Mouse (Mus musculus) hematopoietic stem cell, adult 5-6 weeks (primary cell): ENCODE data around the gene Pip4k2b. TPM values are rescaled to one million over a fixed set of nuclear protein-coding genes. Genes with fewer than 3 reads are reported as not detected.
A peak's percentile ranks its signal among the peaks of the same experiment; 100 is the strongest.

Experiments
- ATAC-seq, 2 experiments: fragments of 125-278 bp in 1 of 2; replicated peaks in 1 of 2; 2 replicates each; pipeline ENCODE4 v1.8.0; 2016 to 2017; ENCODE audit warnings: inconsistent platforms in 2 of 2, mild to moderate bottlenecking in 2 of 2, moderate number of reproducible peaks in 2 of 2, low read depth in 1 of 2, moderate TSS enrichment in 1 of 2; ENCODE audit not compliant: low FRiP score in 2 of 2, poor library complexity in 2 of 2, severe bottlenecking in 2 of 2, insufficient read depth in 1 of 2, low TSS enrichment in 1 of 2
- total RNA-seq: library from RNA; stranded (forward); fragments of 172-1452, 232-1000 nt; gene quantifications from 2 replicates; pipeline ENCODE4 v1.2.3, GENCODE M21; 2017

Gene Pip4k2b
- total RNA-seq, 1 experiment from 2014 or later = 81.6 TPM

DNA sequence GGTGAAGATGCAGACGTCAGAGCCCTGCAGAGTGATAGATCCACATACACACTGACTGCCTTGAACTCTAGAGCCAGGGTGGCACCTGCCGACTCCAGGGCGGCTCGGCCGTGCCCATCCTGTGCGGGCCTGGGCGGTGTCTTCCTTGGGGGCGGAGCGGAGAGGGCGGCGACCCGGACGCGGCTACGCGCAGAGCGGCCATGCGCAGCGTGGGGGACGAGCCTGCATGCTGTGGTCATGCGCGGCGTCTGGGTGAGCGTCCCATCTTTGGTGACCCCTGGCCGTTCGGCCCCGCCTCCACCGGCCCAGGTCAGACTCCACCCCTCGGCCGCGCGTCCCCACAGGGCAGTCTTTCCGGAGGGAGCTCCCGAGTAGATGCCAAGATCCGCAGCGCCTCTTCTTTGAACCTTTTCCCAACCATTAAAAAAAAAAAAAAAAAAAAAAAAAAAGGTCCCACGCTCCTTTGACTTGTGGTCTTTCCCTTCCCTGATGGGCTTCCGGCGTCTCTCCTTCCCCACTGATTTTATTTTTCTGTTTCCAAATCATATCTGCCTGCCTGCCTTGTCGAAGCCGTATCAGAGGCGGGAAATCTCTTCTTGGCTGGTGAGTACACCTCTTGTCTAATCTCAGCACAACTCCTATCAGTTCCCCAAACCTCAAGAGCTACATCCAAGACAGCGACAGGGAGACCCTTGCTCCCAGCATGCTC lies 58.7 kb downstream of the Pip4k2b start, which contains the start of gene Cisd3:
Cisd3 (plus strand) TSS at position 214 of the 709 bp plus-strand sequence.
- peak; percentile 80 to 81 for ATAC-seq

DNA sequence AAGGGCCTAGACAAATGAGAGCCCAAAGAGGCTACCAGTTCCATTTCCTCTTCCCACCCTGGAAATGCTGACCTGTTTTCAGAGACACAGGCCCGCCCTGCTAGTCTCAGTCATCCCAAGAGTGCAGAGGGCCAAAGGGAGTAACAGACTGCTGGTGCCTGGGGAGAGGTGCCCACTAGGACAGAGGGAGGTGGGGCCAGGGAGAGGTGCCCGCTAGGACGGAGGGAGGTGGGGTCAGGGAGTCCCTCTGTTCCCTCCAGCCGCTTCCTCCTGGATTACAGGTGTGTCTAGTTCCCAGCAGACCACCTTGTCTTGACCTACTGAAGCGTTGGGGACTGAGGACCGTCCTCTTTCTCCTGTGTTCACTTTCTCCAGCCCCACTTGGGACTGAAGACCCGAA lies 59.7 kb downstream of the Pip4k2b start:
- ATAC-seq = no peak

DNA sequence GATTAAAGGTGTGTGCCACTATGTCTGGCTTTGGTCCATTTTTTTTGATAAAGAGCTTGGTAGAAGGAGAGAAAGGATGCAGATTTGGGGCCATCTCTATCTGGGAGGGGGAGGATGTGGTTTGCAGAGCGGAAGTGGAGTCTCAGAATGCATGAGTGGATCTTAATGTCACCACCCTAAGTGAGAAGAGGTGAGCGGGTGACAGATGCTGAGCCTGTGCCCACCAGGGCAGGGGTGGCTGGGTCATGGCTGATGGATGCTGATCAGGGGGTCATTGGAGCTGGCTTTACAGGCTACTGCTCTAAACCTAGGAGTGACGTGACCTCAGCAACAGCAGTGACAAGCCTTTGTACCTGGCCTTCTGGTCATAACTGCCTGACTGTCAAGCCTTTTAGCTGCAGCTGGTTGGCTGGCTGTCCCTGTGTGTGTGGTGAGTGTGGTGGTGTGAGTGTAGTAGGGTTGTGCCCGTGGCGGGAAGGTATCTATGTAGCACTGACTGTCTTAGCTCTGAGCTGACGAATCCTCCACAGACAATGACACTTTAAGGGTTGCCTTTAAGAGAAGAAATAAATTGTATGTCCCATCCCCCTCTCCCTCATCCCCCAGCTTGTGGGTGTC lies 60.3 kb downstream of the Pip4k2b start:
- ATAC-seq = peak in 1 of 2 experiments; percentile 15; a peak in 1 of 4 replicates

DNA sequence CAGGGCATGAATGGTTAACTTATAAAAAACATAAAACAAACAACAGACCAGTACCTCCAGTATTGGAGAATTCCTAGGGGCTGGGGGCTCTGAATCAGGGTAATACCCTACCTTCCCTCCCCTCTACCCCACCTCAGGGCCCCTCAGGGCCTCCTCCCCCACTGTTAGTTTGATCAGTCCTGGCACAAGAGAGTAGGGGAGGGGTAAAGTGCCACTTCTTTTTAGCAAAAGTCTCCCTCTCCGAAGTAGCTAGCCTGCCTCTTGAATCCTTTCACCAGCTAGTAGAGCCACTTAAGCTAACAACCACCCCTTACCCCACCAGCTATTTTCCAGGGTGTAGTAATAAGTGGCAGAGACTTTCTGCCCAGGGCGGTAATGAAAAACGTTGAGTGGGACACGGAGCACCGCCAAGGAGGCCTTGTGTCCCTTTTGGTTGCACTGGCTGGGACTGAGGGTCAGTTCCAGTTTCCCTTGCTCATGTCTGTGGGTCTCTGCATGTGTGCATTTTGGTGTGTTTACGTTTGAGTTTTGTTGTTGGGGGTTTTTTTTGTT lies 61.9 kb downstream of the Pip4k2b start:
- ATAC-seq = no peak

DNA sequence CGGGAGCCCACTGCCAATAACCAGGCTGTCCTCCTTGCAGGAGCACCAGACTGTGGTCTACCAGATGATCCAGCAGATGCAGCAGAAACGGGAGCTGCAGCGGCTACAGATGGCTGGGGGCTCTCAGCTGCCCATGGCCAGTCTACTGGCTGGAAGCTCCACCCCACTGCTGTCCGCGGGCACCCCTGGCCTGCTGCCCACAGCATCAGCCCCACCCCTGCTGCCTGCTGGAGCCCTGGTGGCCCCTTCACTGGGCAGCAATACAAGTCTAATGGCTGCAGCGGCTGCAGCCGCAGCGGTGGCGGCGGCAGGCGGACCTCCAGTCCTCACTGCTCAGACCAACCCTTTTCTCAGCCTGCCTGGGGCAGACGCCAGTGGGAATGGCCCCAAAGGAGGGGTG lies 64.1 kb downstream of the Pip4k2b start:
- ATAC-seq = no peak

DNA sequence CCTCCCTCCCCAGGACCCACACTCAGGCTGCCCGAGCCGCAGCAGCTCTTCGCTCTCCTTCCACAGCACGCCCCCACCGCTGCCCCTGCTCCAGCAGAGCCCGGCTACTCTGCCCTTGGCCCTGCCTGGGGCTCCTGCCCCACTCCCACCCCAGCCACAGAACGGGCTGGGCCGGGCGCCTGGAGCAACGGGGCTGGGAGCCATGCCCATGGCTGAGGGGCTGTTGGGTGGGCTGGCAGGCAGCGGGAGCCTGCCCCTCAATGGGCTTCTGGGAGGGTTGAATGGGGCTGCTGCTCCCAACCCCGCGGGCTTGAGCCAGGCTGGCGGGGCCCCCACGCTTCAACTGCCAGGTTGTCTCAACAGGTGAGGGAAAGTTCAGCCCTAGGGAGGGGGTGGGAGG lies 66.2 kb downstream of the Pip4k2b start:
- ATAC-seq = no peak

DNA sequence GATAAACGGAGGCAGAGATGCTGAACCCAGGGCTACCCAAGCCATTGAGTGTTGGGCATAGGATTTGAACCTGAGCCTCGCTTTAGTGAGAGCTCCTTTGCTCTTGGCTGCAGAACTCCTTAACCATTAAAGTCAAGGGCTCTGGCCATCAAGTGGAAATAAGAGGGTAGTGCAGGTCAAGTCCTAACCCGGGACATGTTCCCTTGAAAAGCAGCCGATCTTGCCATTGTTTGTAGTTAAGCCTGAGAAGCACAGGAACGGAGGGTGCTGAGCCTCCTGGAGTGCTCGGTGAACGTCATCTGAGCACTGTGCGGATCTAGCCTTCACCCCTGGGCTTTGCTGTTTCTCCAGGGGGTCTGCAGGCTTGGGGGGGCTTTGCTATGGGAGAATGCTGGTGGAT lies 66.7 kb downstream of the Pip4k2b start:
- ATAC-seq = no peak

DNA sequence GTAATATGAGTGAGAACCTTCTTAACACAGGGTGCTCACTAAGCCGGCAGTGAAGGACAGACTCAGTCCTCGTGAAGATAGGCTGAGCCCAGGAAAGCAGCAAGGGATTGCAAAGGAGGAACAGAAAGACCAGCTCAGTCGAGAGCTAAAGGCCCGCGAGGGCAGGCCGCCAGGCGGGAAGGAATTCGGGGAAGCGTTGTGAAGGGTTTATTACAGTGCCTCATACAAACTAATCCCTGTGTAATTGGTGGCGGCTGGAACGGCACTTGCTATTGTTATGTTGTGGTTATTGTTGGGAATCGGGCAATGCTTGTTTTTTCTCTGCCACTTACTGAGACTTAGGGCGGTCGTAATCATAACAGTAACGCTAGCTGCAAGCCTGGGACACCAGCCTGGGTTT lies 67.1 kb downstream of the Pip4k2b start:
- no peak for ATAC-seq

DNA sequence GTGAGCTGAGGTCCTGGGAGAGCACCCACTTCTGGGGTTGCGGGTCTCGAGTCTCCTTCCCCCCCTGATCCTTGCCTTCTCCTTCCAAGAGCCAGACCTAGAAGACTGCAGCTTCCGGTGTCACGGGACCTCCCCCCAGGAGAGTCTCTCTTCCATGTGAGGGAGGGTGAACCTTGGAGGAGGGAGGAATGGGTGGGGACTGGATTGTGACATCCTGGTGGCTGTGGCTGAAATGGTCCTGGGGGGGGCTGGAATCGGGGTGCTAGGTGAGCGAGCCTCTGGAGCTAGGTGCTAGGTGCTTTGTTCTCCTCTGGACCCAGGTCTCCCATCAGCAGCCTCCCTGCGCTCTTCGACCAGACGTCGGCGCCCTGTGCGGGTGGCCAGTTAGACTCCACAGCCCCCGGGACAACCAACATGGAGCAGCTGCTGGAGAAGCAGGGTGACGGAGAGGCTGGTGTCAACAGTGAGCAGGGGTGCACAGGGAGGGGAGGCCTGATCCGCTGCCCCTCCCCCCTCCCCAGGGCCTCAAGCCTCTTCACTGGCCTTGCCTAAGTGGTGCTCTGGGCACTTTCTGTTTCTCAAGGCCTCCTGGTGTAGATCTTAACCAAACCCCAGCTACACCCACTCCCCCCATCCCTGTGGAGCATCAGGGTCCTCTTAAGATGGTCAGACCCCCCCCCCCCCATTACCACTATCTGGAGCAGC lies 68.3 kb downstream of the Pip4k2b start:
- no peak for ATAC-seq

DNA sequence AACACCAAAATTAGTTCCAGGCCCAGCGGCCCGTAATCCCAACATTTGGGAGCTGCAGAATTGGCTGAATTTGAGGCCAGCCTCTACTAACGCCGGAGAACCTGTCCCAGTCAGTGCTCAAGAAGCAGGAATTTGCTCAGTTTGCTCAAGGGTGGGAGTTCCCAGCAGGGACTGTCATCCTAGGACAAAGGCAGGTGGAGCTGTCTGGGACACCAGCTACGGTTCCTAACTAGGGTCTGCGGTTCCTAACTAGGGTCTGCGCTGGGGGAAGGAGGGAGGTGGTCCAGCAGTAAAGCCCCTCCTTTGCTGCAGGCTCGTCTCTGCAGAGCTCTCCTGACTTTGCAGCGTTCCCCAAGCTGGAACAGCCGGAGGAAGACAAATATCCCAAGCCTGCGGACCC lies 71.4 kb downstream of the Pip4k2b start:
- ATAC-seq = no peak

DNA sequence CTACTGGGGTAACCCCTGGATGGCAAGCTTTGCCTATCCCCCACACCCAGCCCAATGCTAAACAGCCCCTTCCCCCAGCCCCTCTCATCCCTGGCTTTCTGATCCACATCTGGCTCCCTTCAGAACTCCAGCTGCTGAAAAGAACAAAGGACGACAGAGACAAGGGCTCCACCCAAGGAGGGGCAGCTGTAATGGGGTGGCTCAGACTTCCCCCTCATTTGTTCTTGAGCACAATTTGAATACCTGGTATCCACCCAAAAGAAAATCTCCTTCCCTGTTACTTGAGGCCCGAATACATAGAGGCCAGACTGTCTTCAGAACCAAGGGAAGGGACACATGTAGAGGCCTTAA lies 73.4 kb downstream of the Pip4k2b start:
- no peak for ATAC-seq

DNA sequence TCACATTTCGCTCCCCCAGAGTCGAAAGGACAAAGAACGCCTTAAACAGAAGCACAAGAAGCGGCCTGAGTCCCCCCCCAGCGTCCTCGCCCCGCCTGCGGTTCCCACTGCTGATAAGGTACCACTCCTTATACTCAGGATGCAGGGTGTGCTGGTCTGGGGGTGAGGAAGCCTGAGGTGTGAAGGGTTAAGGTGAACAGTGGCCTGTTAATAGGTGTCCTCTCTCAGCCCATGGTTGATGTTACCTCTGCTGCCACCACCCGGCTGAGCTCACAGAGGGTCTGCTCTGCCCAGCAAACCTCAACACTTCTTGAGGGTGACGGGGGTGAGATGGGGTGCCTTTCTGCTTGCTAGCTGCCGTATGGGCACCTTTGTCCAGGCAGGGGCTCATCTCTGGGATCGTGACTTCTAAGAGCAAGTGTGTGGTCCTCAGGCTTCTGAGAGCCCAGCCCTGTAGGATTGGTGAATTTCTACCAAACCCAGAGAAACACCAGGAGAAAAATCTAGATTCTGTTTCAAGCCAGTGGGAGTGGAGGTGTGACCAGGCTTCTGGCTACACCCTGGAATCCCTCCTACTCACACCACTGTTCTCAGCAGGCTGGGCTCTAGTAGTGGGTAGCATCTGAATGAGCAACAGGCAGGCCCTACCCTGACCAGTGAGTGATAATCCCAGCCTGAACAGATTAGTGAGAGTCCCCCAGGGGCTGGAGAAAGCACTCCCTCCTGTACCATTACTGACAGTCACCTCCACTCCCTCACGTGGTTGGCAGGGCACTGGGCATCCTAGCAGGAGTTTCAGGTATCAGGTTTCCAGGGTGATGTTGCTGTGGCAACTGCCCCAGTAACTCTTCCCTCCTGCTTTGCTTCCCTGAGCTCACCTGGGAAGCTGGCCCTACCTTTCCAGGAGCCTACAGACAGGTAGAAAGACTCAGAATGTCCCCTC lies 74.0 kb downstream of the Pip4k2b start:
- ATAC-seq = no peak

DNA sequence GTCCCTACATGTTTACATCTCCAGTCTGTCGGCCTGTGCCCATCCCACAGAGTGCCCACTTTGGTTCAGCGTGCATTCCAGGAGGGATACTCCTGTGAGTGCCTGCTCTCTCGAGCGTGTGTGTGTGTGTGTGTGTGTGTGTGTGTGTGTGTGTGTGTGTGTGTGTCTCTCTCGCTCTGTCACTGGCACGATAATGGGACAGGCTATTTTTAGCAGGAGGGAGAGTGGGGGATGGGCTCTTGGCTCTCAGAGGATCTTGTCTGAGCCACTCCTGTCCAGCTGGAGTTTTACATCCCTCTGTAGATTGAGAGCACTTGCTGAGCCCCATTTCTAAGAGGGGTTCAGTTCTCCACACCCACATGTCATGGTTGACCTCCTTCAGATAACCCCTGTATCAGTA lies 74.7 kb downstream of the Pip4k2b start:
- ATAC-seq = no peak

DNA sequence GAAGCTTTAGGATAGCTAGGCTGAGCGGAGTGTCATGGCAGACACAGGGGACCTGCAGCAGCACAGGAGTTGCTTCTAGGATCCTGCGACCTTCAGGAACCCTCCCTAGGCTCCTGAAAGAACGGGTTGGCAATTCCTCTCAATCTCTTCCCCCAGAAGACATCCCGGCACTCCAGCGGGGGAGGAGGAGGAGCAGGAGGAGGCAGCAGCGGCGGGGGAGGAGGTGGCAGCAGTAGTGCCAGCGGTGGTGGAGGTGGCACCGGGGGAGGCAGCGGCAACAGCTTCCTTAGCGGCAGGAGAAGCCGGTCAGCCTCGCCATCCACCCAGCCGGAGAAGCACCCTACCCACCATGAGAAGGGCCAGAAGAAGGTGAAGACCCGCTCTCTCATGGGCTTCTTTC lies 75.2 kb downstream of the Pip4k2b start:
- ATAC-seq = no peak

DNA sequence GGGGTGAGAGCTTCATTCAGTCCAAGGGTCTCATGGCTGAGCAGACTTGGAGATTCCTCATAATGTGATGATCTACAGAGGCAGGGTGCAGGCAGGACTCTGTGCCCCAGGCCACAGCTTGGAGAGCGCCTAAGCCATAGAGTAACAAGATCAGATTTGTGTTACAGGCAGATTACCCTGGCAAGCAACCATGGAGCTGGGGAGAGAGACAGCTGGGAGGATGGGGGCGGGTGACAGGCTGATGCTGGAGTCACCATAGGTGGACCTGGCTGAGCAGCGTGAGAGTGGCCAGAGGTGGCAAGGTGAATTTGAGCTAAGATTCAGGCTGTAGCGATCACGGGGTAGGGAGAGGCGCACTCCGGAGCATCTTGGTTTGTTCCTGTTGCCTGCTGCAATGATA lies 76.3 kb downstream of the Pip4k2b start:
- ATAC-seq = no peak

DNA sequence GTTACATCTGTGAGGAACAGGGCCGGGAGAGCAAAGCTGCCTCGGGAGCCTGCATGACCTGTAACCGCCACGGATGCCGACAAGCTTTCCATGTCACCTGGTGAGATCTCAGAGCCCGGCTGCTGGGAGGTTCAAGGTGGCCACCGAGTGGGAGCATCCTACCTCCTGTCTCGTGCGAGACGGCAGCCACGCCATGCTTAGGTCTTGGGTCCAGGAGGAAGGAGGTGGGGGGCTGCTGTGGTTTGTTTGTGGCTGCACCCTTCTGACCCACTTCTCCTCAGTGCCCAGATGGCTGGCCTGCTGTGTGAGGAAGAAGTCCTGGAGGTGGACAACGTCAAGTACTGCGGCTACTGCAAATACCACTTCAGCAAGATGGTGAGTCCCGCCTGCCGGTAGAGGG lies 77.7 kb downstream of the Pip4k2b start:
- ATAC-seq = no peak

DNA sequence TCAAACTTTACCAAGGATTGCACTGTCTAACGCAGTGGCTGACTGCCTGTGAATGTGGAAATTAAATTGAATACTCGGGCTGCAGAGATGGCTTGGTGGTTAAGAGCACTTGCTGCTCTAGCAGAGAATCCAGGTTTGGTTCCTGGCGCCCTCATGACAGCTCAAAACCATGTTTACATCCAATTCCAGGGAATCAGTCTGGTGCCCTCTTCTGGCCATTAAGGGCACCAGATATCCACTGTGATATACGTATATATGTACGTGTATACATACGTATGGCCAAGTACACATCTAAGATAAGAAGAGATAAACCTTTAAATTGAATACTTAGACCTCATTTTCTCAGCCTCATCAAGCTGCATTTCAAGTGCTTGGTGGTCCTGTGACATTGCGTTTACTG lies 78.3 kb downstream of the Pip4k2b start:
- ATAC-seq = no peak
